Mouse (Mus musculus): ENCODE data around the gene Dnase2a. TPM values are rescaled to one million over a fixed set of nuclear protein-coding genes. Genes with fewer than 3 reads are reported as not detected.

The Dnase2a gene
- polyA plus RNA-seq, 1 experiment from 2014 or later, result 15.4 TPM

- Histone ChIP-seq H3K36me3 (replicated peaks; ENCODE audit: insufficient read depth, low read length) (peaks cover 7% of the 10 kb centered on the region), H3K4me3 (ENCODE audit: low read depth, low read length) (no peak overlapping the region), H3K4me2 (ENCODE audit: low read depth, low read length) (peak overlapping the region; percentile 95), H3K9ac (replicated peaks) (no peak overlapping the region; the same call in 1 of the 2 replicates), H3K4me1 (ENCODE audit: insufficient read depth) (peaks cover 28% of the 10 kb centered on the region), H3K9me3 (ENCODE audit: low read length) (no peaks in the 10 kb centered on the region), H3K27me3 (ENCODE audit: insufficient read depth, low read length) (peaks cover 16% of the 10 kb centered on the region), H3K27ac (ENCODE audit: low read depth) (no peak overlapping the region)
- TF ChIP-seq EP300 (IDR thresholded peaks at IDR 0.05; ENCODE audit: low read depth) (no peak), CTCF (IDR thresholded peaks at IDR 0.05; ENCODE audit: low read depth) (no peak)
- ATAC-seq (no peak), DNase-seq (no peak)
- 92% methylated on average over 6 of the region's 6 CpGs for WGBS (ENCODE audit: insufficient replicate concordance)
These were observed 2.2 kb downstream of the Dnase2a start for GRCm38 (mm10) chr8:84910551-84910950.

- no peak for ATAC-seq
- H3K27ac ChIP-seq (ENCODE audit: low read depth), result no peak overlapping the region
- H3K27me3 ChIP-seq (ENCODE audit: insufficient read depth, low read length), result peaks cover 16% of the 10 kb centered on the region
- H3K4me2 ChIP-seq (ENCODE audit: low read depth, low read length), result no peak overlapping the region
- peaks cover 28% of the 10 kb centered on the region for H3K4me1 ChIP-seq (ENCODE audit: insufficient read depth)
- no peak overlapping the region for H3K9ac ChIP-seq (replicated peaks)
- peaks cover 3% of the 10 kb centered on the region; the same call in 1 of the 2 replicates for H3K36me3 ChIP-seq (replicated peaks; ENCODE audit: insufficient read depth, low read length)
- no peaks in the 10 kb centered on the region for H3K9me3 ChIP-seq (ENCODE audit: low read length)
- TF ChIP-seq EP300 (IDR thresholded peaks at IDR 0.05; ENCODE audit: low read depth), result no peak
- no peak for TF ChIP-seq CTCF (IDR thresholded peaks at IDR 0.05; ENCODE audit: low read depth)
- no peak overlapping the region for H3K4me3 ChIP-seq (ENCODE audit: low read depth, low read length)
- no peak for DNase-seq
- WGBS (ENCODE audit: insufficient replicate concordance), result 92% methylated on average over 9 of the region's 9 CpGs
These were observed 3.5 kb downstream of the Dnase2a start for GRCm38 (mm10) chr8:84911854-84912253.

GRCm38 (mm10) chr8:84912391-84912790, 4.0 kb downstream of the Dnase2a start:
- Histone ChIP-seq H3K9me3 (ENCODE audit: low read length) (no peaks in the 10 kb centered on the region), H3K36me3 (replicated peaks; ENCODE audit: insufficient read depth, low read length) (peaks cover 3% of the 10 kb centered on the region; the same call in 1 of the 2 replicates), H3K27me3 (ENCODE audit: insufficient read depth, low read length) (peaks cover 16% of the 10 kb centered on the region), H3K4me3 (ENCODE audit: low read depth, low read length) (peak overlapping the region; percentile 35), H3K4me1 (ENCODE audit: insufficient read depth) (peaks cover 28% of the 10 kb centered on the region), H3K27ac (ENCODE audit: low read depth) (no peak overlapping the region), H3K9ac (replicated peaks) (no peak overlapping the region), H3K4me2 (ENCODE audit: low read depth, low read length) (peak overlapping the region; percentile 81)
- DNase-seq (no peak), ATAC-seq (no peak)
- TF ChIP-seq EP300 (IDR thresholded peaks at IDR 0.05; ENCODE audit: low read depth), result no peak
- no peak for TF ChIP-seq CTCF (IDR thresholded peaks at IDR 0.05; ENCODE audit: low read depth)
- WGBS (ENCODE audit: insufficient replicate concordance), result 23% methylated on average over 26 of the region's 27 CpGs

- Histone ChIP-seq H3K9me3 (ENCODE audit: low read length) (no peaks in the 10 kb centered on the region), H3K4me2 (ENCODE audit: low read depth, low read length) (peak overlapping the region; percentile 81), H3K27ac (ENCODE audit: low read depth) (peak overlapping the region; percentile 13; the same call in 1 of the 2 replicates), H3K4me3 (ENCODE audit: low read depth, low read length) (peak overlapping the region; percentile 35), H3K36me3 (replicated peaks; ENCODE audit: insufficient read depth, low read length) (peaks cover 3% of the 10 kb centered on the region; the same call in 1 of the 2 replicates), H3K4me1 (ENCODE audit: insufficient read depth) (peaks cover 28% of the 10 kb centered on the region), H3K27me3 (ENCODE audit: insufficient read depth, low read length) (peaks cover 17% of the 10 kb centered on the region), H3K9ac (replicated peaks) (peak overlapping the region; percentile 50)
- WGBS (ENCODE audit: insufficient replicate concordance), result under 1% methylated on average over 51 of the region's 55 CpGs
- peak; percentile 56 for ATAC-seq
- no peak for TF ChIP-seq CTCF (IDR thresholded peaks at IDR 0.05; ENCODE audit: low read depth)
- TF ChIP-seq EP300 (IDR thresholded peaks at IDR 0.05; ENCODE audit: low read depth), result no peak
- peak; percentile 84 for DNase-seq
These were observed 4.6 kb downstream of the Dnase2a start for GRCm38 (mm10) chr8:84912895-84913501.

GRCm38 (mm10) chr8:84913502-84913900, 5.1 kb downstream of the Dnase2a start:
- no peak for TF ChIP-seq EP300 (IDR thresholded peaks at IDR 0.05; ENCODE audit: low read depth)
- no peak for TF ChIP-seq CTCF (IDR thresholded peaks at IDR 0.05; ENCODE audit: low read depth)
- DNase-seq (no peak), ATAC-seq (no peak)
- peaks cover 3% of the 10 kb centered on the region; the same call in 1 of the 2 replicates for H3K36me3 ChIP-seq (replicated peaks; ENCODE audit: insufficient read depth, low read length)
- H3K4me2 ChIP-seq (ENCODE audit: low read depth, low read length), result peak overlapping the region; percentile 81
- peak overlapping the region; percentile 35 for H3K4me3 ChIP-seq (ENCODE audit: low read depth, low read length)
- peaks cover 28% of the 10 kb centered on the region for H3K4me1 ChIP-seq (ENCODE audit: insufficient read depth)
- 8% methylated on average over 9 of the region's 9 CpGs for WGBS (ENCODE audit: insufficient replicate concordance)
- peak overlapping the region; percentile 13; the same call in 1 of the 2 replicates for H3K27ac ChIP-seq (ENCODE audit: low read depth)
- H3K9me3 ChIP-seq (ENCODE audit: low read length), result no peaks in the 10 kb centered on the region
- H3K27me3 ChIP-seq (ENCODE audit: insufficient read depth, low read length), result peaks cover 21% of the 10 kb centered on the region
- peak overlapping the region; percentile 50; the same call in 1 of the 2 replicates for H3K9ac ChIP-seq (replicated peaks)

GRCm38 (mm10) chr8:84913960-84914359, 5.6 kb downstream of the Dnase2a start:
- peak overlapping the region; percentile 81 for H3K4me2 ChIP-seq (ENCODE audit: low read depth, low read length)
- H3K27ac ChIP-seq (ENCODE audit: low read depth), result no peak overlapping the region
- peaks cover 25% of the 10 kb centered on the region for H3K4me1 ChIP-seq (ENCODE audit: insufficient read depth)
- H3K9ac ChIP-seq (replicated peaks), result no peak overlapping the region
- H3K4me3 ChIP-seq (ENCODE audit: low read depth, low read length), result no peak overlapping the region
- ATAC-seq, result no peak
- peak; percentile 74 for DNase-seq
- peaks cover 3% of the 10 kb centered on the region; the same call in 1 of the 2 replicates for H3K36me3 ChIP-seq (replicated peaks; ENCODE audit: insufficient read depth, low read length)
- H3K9me3 ChIP-seq (ENCODE audit: low read length), result no peaks in the 10 kb centered on the region
- WGBS (ENCODE audit: insufficient replicate concordance), result 34% methylated on average over 4 of the region's 4 CpGs
- peak; percentile 68 for TF ChIP-seq CTCF (IDR thresholded peaks at IDR 0.05; ENCODE audit: low read depth)
- no peak for TF ChIP-seq EP300 (IDR thresholded peaks at IDR 0.05; ENCODE audit: low read depth)
- peaks cover 21% of the 10 kb centered on the region for H3K27me3 ChIP-seq (ENCODE audit: insufficient read depth, low read length)
